Mouse (Mus musculus) thymus, adult 18-20 months (tissue): ENCODE results near the gene Arhgdia.

ENCODE experiments used
- DNase-seq, 2 experiments: peaks; one replicate each; pipeline ENCODE4 v3.0.0; 2022; ENCODE audit warnings: mixed read lengths in 2 of 2

Arhgdia gene

DNA sequence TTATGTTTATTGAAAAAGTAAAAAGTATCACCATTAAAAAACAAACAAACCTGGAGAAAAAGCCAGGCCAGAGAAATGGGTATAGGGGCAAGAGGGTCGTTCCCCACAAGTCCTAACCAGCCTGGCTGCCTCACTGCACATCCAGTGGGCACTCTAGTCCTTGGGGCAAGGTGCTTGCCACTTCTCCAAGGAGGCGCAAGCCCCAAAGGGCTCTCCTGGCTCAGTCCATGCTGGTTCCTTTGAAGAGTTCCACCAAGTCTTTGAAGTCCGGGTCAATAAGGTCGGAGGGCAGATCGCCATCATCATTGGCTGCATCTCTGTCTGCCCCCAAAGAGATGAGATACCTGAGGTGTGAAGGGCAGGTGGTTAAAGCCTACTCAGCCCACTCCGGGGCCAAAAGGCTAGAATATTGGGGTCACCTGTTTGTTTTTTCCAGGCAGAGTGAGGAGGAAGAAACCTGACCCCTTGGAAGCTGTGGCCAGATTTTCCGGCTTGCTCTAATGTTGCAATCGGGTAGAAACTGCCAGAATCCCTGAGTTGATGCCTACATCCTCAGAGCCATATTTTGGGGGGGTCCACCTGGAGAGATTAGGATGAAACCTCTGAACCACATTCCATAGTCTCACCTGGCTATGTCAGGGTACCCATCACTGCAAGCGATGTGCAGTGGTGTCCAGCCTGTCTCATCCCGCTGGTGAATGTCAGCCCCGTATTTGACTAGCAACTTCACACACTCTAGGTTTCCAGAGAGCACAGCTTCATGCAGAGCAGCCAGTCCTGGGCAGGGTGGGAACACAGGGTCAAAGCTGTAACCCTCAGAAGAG lies 31.2 kb downstream of the Arhgdia start:
- DNase-seq = peak in 1 of 2 experiments; percentile 25

- DNase-seq = peak; percentile 89 to 91
These were observed 32.1 kb downstream of the Arhgdia start, which contains the start of gene Mcrip1 for GRCm38 (mm10) chr11:120549168-120549945. TSS of gene Mcrip1 (minus strand) at chr11:120549727.

- DNase-seq = no peak
These were observed 32.6 kb downstream of the Arhgdia start for GRCm38 (mm10) chr11:120548786-120549167.

DNA sequence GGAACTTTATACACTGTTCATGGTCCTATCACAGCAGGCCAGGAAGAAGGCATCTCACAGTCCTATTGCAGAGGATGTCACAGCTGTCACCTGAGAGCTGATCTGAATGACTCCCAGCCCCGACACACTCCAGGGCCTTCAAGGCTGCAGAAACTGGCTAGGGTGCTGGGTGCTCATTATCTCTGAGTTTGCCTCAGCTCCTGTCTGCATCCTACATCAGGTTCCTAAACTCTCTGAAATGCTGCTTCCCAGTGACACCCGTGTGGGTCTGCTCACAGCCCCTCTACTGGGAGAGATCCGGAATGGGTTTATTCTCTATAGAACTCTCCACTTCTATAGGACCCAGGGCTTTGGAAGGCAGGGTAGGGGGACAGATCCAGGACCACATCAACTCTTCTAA lies 33.2 kb downstream of the Arhgdia start:
- no peak for DNase-seq

GRCm38 (mm10) chr11:120547469-120547868 lies 34.0 kb downstream of the Arhgdia start:
- DNase-seq = no peak

DNA sequence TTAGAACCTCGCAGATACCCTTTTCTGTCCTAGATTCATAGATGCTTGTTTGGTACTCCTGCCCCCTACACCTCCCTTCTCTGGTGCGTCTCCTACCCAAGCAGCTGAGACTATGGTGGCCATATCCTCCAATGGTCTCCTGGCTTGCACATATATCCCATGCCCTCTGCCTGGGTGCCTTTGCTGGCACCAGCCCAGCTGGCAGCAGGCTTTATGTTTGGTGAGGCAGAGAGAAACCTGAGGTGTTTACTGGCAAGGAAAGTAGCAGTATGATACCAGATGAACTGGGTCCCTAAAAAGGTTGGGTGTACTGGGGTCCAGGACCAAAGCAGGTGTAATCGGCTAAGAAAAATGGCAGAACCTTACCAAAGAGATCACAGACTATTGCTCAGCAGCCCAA lies 35.5 kb downstream of the Arhgdia start:
- DNase-seq = no peak

DNA sequence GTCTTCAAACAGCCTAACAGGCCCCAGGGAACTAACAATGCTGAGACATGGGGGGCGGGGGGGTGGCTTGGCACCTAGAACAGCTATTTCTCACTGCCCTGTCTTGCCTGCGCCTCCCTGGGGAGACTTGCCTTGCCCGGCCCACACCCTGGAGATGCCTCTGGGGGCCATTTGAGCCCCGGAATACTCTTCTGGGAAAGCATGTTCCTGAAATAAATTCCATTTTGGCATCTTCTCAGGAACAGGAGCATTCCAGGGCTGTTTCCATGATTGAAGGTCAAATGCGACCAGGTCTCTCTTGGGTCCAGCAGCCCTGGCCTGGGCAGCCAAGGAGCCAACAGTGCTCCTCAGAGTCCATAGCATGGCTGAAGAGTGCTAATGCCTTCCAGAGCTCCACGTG lies 39.0 kb downstream of the Arhgdia start:
- no peak for DNase-seq

DNA sequence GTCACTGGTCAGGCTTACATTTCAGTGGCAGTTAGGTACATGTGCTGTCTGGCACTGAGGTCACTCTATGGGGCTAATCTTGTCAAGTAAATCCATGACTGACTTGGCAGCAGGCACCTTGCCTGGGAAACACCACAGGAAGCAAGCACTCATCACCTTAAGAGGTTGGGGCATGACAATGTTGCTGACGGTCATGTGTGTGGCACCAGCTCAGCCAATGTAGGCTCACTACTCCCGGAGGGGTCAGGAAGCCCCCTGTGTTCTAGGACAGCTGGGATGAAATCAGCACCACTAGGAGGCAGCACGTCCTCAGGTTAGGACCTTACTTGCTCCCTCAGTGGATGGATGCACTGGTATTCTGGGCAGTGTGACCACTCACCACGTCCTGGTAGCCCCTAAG lies 39.5 kb downstream of the Arhgdia start:
- no peak for DNase-seq

DNA sequence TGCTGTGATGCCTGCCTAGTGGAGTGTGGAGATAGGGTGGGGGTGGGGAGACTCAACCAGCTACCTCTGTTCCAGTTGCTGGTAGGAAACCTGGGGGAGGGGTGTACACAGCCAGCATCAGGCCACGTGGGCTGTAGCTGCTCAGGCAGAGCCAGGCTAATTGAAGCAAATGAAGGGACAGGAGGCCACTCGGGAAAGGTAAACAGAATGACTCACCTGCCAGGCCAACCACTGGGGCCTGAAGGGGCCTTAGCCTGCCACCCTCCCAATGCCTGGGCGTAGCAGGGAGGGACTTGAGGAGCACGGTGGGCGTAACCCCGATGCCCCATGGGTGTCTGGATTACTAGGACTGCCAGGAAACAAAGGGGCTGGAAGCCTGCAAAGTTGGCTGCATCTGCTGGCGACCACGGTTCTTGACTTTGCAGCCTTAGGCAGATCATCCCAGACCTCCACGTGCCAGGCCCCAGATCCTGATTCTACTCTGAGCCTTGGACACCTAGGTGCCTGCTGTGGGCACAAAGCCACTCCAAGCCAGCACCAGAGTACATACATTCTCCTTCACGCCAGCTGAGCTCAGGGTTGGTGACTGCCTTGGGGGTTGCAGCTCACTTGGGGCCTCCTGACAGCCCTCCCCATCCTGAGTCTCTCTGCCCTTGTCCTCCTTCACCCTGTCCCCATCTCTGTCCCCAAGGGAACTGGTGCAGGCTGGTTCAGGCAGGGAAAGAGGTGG lies 42.0 kb downstream of the Arhgdia start:
- DNase-seq = no peak

- no peak for DNase-seq
These were observed 42.5 kb downstream of the Arhgdia start for GRCm38 (mm10) chr11:120538955-120539284.

GRCm38 (mm10) chr11:120538485-120538884 lies 42.9 kb downstream of the Arhgdia start:
- DNase-seq = no peak

DNA sequence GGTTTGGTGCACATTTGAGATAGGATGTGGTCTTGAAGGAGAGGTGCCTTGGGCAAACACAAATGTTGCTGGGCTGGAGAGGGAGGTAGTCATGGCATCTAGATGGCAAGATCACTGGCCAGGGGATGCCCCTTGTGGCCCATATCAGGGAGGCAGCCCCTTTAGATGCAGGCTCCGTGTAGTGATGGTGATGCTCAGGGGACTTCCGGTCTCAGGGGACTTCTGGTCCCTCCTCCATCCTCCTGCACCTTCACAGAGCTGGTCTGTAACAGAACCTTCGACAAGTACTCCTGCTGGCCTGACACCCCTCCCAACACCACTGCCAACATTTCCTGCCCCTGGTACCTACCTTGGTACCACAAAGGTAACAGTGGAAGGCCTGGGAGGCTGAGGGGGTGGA lies 45.6 kb downstream of the Arhgdia start:
- no peak for DNase-seq

DNA sequence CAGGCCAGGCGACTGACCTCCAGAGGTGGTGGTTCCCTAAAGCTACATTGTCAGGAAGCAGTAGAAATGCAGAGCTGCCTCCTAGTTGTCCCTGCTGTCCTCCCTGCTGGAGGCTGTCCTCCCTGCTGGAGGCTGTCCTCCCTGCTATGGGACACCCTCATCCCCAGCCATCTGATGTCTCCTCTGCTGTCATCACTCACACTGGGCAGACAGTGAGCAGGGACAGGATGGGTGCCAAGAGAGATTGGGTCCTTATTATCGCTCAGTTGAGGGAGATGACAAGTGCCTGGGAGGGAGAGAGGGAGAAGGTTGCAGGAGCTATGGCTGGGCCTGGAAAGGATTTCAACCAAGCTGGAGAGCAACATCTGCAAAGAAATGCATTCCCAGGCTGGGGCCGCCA lies 46.3 kb downstream of the Arhgdia start:
- no peak for DNase-seq

- DNase-seq = no peak
These were observed 47.3 kb downstream of the Arhgdia start for GRCm38 (mm10) chr11:120534093-120534492.

GRCm38 (mm10) chr11:120531646-120532045 lies 49.8 kb downstream of the Arhgdia start:
- DNase-seq = no peak

GRCm38 (mm10) chr11:120530085-120530964 lies 51.1 kb downstream of the Arhgdia start, which contains the start of gene Gcgr:
TSS of gene Gcgr (plus strand) at chr11:120530699.
- no peak for DNase-seq

- no peak for DNase-seq
These were observed 52.5 kb downstream of the Arhgdia start for GRCm38 (mm10) chr11:120528903-120529302.
